Mouse (Mus musculus): ENCODE results near the gene Fbxo36. TPM values are rescaled to one million over a fixed set of nuclear protein-coding genes. Genes with fewer than 3 reads are reported as not detected.

The Fbxo36 gene
- polyA plus RNA-seq, 1 experiment from 2014 or later: 10.2 TPM

GRCm38 (mm10) chr1:84935668-84936067 is 96.0 kb downstream of the Fbxo36 start:
- no peaks in the 10 kb centered on the region for H3K36me3 ChIP-seq (ENCODE audit: control insufficient read depth, insufficient read depth, low read length)
- no peak for TF ChIP-seq EP300 (optimal IDR thresholded peaks at IDR 0.05)
- TF ChIP-seq CTCF (IDR thresholded peaks at IDR 0.05; ENCODE audit: low read depth): no peak
- H3K4me2 ChIP-seq (replicated peaks; ENCODE audit: low read depth): no peak overlapping the region
- DNase-seq (ENCODE audit: low spot score) (no peak), ATAC-seq (ENCODE audit: low FRiP score, low TSS enrichment) (no peak)
- H3K4me1 ChIP-seq (replicated peaks; ENCODE audit: control insufficient read depth, insufficient read depth): no peaks in the 10 kb centered on the region
- no peak overlapping the region for H3K9ac ChIP-seq (ENCODE audit: low read length)
- H3K27me3 ChIP-seq (ENCODE audit: control insufficient read depth, insufficient read depth, low read length): peaks cover 2% of the 10 kb centered on the region; the same call in 1 of the 2 replicates
- no peaks in the 10 kb centered on the region for H3K9me3 ChIP-seq (ENCODE audit: control insufficient read depth, low read length)
- no peak overlapping the region for H3K4me3 ChIP-seq (ENCODE audit: low read depth, low read length)
- H3K27ac ChIP-seq (replicated peaks): no peak overlapping the region
- WGBS: 65% methylated on average over 9 of the region's 9 CpGs

GRCm38 (mm10) chr1:84936716-84937510 is 97.3 kb downstream of the Fbxo36 start:
- Histone ChIP-seq H3K27ac (replicated peaks) (no peak overlapping the region), H3K9ac (ENCODE audit: low read length) (no peak overlapping the region), H3K36me3 (ENCODE audit: control insufficient read depth, insufficient read depth, low read length) (no peaks in the 10 kb centered on the region), H3K4me3 (ENCODE audit: low read depth, low read length) (no peak overlapping the region), H3K9me3 (ENCODE audit: control insufficient read depth, low read length) (no peaks in the 10 kb centered on the region), H3K27me3 (ENCODE audit: control insufficient read depth, insufficient read depth, low read length) (peaks cover 2% of the 10 kb centered on the region; the same call in 1 of the 2 replicates), H3K4me1 (replicated peaks; ENCODE audit: control insufficient read depth, insufficient read depth) (no peaks in the 10 kb centered on the region), H3K4me2 (replicated peaks; ENCODE audit: low read depth) (no peak overlapping the region)
- TF ChIP-seq CTCF (IDR thresholded peaks at IDR 0.05; ENCODE audit: low read depth) (no peak), EP300 (optimal IDR thresholded peaks at IDR 0.05) (no peak)
- DNase-seq (ENCODE audit: low spot score) (no peak), ATAC-seq (ENCODE audit: low FRiP score, low TSS enrichment) (no peak)
- 83% methylated on average over 19 of the region's 19 CpGs for WGBS

GRCm38 (mm10) chr1:84939466-84939865 is 99.8 kb downstream of the Fbxo36 start:
- TF ChIP-seq CTCF (IDR thresholded peaks at IDR 0.05; ENCODE audit: low read depth) (no peak), EP300 (optimal IDR thresholded peaks at IDR 0.05) (no peak)
- Histone ChIP-seq H3K36me3 (ENCODE audit: control insufficient read depth, insufficient read depth, low read length) (no peaks in the 10 kb centered on the region), H3K27me3 (ENCODE audit: control insufficient read depth, insufficient read depth, low read length) (no peaks in the 10 kb centered on the region; the same call in 1 of the 2 replicates), H3K4me3 (ENCODE audit: low read depth, low read length) (no peak overlapping the region), H3K4me2 (replicated peaks; ENCODE audit: low read depth) (no peak overlapping the region), H3K9ac (ENCODE audit: low read length) (no peak overlapping the region), H3K9me3 (ENCODE audit: control insufficient read depth, low read length) (no peaks in the 10 kb centered on the region), H3K4me1 (replicated peaks; ENCODE audit: control insufficient read depth, insufficient read depth) (no peaks in the 10 kb centered on the region), H3K27ac (replicated peaks) (no peak overlapping the region)
- DNase-seq (ENCODE audit: low spot score): no peak
- 71% methylated on average over 4 of the region's 4 CpGs for WGBS
- no peak for ATAC-seq (ENCODE audit: low FRiP score, low TSS enrichment)

DNA sequence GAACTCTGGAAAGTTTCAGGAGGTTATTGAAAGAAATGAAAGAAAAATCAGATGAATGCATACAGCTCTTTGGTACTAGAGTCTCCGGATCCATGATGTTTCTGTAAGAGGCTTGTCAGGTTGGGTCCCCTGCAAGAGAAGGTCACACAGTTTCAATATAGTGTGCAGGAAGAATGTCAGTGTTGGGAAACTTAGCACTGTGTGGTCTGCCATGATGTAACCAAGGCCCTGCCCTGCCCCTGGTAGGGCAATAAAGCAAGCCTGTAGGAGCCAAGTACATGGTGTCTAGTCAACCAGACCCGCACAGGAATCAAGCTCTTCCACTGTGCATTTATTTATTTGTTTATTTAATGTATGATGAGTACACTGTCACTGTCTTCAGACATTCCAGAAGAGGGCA is 100.7 kb downstream of the Fbxo36 start:
- H3K4me1 ChIP-seq (replicated peaks; ENCODE audit: control insufficient read depth, insufficient read depth): no peaks in the 10 kb centered on the region
- H3K9ac ChIP-seq (ENCODE audit: low read length): no peak overlapping the region
- H3K27ac ChIP-seq (replicated peaks): no peak overlapping the region
- H3K4me3 ChIP-seq (ENCODE audit: low read depth, low read length): no peak overlapping the region
- DNase-seq (ENCODE audit: low spot score) (no peak), ATAC-seq (ENCODE audit: low FRiP score, low TSS enrichment) (no peak)
- no peaks in the 10 kb centered on the region for H3K27me3 ChIP-seq (ENCODE audit: control insufficient read depth, insufficient read depth, low read length)
- TF ChIP-seq CTCF (IDR thresholded peaks at IDR 0.05; ENCODE audit: low read depth) (no peak), EP300 (optimal IDR thresholded peaks at IDR 0.05) (no peak)
- no peaks in the 10 kb centered on the region for H3K9me3 ChIP-seq (ENCODE audit: control insufficient read depth, low read length)
- 77% methylated on average over 2 of the region's 2 CpGs for WGBS
- H3K36me3 ChIP-seq (ENCODE audit: control insufficient read depth, insufficient read depth, low read length): no peaks in the 10 kb centered on the region
- no peak overlapping the region for H3K4me2 ChIP-seq (replicated peaks; ENCODE audit: low read depth)

DNA sequence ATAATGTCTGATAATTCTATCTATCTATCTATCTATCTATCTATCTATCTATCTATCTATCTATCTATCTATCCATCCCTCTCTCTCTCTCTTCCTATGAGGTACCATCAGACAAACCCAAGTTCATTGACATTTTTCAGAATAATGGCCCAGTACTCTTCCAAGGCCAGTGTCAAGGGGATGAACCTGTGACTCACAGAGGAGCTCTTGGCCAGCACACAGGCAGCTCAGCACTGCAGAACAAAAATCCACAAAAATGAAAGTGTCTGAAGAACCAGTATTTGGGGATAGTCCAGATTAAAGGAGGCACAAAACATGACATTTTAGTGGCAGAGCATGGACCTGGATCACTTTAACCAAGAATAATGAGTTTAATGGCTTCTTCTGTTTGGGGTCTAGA is 103.0 kb downstream of the Fbxo36 start:
- Histone ChIP-seq H3K27me3 (ENCODE audit: control insufficient read depth, insufficient read depth, low read length) (no peaks in the 10 kb centered on the region), H3K27ac (replicated peaks) (no peak overlapping the region), H3K4me3 (ENCODE audit: low read depth, low read length) (no peak overlapping the region), H3K9ac (ENCODE audit: low read length) (no peak overlapping the region), H3K36me3 (ENCODE audit: control insufficient read depth, insufficient read depth, low read length) (no peaks in the 10 kb centered on the region), H3K9me3 (ENCODE audit: control insufficient read depth, low read length) (no peaks in the 10 kb centered on the region), H3K4me1 (replicated peaks; ENCODE audit: control insufficient read depth, insufficient read depth) (no peaks in the 10 kb centered on the region), H3K4me2 (replicated peaks; ENCODE audit: low read depth) (no peak overlapping the region)
- DNase-seq (ENCODE audit: low spot score) (no peak), ATAC-seq (ENCODE audit: low FRiP score, low TSS enrichment) (no peak)
- no peak for TF ChIP-seq EP300 (optimal IDR thresholded peaks at IDR 0.05)
- no peak for TF ChIP-seq CTCF (IDR thresholded peaks at IDR 0.05; ENCODE audit: low read depth)

GRCm38 (mm10) chr1:84943549-84943948 is 103.9 kb downstream of the Fbxo36 start:
- no peak overlapping the region for H3K9ac ChIP-seq (ENCODE audit: low read length)
- no peaks in the 10 kb centered on the region for H3K4me1 ChIP-seq (replicated peaks; ENCODE audit: control insufficient read depth, insufficient read depth)
- H3K4me2 ChIP-seq (replicated peaks; ENCODE audit: low read depth): no peak overlapping the region
- DNase-seq (ENCODE audit: low spot score) (no peak), ATAC-seq (ENCODE audit: low FRiP score, low TSS enrichment) (no peak)
- H3K36me3 ChIP-seq (ENCODE audit: control insufficient read depth, insufficient read depth, low read length): no peaks in the 10 kb centered on the region
- no peak overlapping the region for H3K27ac ChIP-seq (replicated peaks)
- H3K9me3 ChIP-seq (ENCODE audit: control insufficient read depth, low read length): no peaks in the 10 kb centered on the region
- WGBS: 94% methylated on average over 4 of the region's 4 CpGs
- no peaks in the 10 kb centered on the region for H3K27me3 ChIP-seq (ENCODE audit: control insufficient read depth, insufficient read depth, low read length)
- no peak for TF ChIP-seq EP300 (optimal IDR thresholded peaks at IDR 0.05)
- no peak for TF ChIP-seq CTCF (IDR thresholded peaks at IDR 0.05; ENCODE audit: low read depth)
- H3K4me3 ChIP-seq (ENCODE audit: low read depth, low read length): no peak overlapping the region
